Mouse (Mus musculus) yolk sac, embryonic 10.5 days (tissue): ENCODE data around the gene Tmem255b.

Source experiments
- DNase-seq: peaks from one replicate; pipeline ENCODE4 v3.0.0-alpha.2; 2017; ENCODE audit warnings: low spot score

Tmem255b gene

DNA sequence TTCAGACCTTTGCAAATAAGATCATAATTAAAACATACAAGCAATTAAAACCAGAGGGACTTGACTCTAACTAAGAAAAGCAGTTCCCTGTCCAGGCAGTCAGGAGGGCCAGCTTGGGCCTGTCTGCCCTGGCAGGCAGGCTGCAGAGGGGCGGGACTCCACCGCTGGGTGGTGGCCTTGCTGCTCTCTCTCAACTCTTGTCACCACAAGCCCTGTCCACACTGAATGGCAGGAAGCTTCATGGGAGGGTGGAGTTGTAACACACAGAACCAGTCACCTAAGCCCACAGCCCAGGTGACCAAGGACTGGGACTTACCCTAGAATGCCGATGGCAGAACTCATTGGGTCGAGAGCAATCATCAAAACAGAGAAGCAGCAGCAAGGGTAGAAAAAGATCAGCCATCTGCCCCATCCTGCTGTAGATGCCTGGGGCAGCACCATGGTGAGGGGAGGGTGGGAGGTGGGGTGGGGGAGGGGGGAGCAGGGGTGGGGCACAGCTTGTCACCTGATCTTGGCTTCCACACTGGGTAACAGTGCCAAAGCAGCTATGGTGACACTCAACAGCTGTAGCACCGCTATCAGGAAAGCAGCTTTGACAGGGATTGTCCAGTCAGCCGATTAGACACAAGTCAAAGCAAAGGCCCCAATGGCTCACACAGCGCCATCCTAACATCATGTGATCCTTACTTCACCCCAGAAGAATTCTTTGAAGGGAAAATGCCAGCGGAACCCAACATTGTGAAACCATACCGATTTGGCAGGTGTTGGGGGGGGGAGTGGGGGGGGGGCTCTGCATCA is 57.4 kb downstream of the Tmem255b start:
- DNase-seq = no peak

DNA sequence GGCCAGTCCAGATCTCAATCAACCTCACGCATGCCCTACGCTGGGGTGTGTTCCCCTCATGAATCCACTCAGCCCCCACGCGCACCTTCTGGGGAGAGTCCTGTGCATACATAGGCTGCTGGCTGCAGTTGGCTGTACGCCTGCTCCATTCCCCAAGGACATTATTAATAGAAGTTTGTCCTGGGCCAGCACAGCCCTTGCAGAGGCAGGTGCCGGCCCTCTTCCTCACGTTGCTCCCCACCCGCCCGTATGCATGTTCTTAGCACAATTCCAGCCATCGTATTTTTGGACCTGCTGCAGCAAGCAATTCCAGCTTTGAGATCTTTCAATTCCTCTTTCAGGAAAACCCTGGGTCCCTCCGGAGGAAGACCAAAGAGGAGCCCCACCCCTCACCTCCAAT is 58.0 kb downstream of the Tmem255b start:
- DNase-seq = no peak

DNA sequence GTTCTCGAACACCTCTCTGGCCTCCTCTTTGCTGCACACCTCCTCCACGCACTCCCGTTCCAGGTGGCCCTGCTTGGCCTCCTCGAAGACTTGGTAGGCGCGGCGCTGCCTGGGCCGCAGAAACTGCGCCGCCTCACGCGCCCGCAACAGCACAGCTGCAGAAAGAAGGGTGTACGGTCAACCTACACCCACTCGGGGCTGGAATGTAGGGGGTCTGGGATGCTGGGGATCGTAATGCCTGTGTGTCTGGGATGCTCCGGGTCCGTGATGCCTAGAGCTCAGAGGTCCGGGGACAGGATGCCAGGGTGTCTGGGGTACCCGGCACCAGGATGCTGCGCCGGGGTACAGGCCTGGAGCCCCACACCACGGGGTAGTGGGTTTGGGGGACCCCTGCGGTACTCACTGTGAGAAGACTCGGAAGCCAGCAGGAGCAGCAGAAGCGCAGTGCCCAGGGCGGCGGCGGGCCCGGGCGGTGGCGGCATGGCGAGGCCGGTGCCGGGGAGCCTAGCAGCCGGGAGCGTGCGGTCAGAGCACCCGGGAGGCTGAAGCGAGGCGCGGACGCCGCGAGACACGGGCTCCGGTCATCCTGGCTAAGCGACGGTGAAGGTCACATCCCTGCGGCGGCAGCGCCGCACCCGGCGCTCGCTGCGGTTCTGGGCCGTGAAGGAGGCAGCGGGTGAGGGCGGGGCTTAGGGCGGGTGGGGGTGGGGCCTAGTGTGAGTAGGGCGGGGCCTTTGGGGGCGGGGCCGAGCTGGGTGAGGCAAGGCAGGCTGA is 59.1 kb downstream of the Tmem255b start, which contains the start of gene Gas6:
TSS of gene Gas6 (minus strand) at position 633 of the 774 bp plus-strand sequence.
- peak; percentile 64 for DNase-seq

DNA sequence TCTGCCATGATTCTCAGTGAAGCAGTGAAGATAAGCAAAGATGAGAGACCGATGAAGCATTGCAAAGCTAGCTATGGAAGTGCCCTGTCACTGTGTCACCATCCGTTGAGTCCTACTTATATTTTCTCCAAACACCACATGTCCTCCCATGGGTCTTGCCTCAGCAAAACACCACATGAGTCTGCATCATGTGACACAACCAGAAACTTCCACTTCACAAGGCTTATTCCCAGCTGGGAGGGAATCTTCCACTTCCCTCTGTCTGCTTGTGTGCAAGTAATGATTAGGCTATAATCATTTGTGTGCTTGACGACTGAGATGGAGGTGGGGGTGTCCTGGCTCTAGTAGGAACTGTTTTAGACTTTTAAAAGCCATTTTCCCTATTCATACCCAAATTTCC is 66.2 kb downstream of the Tmem255b start:
- DNase-seq = no peak

DNA sequence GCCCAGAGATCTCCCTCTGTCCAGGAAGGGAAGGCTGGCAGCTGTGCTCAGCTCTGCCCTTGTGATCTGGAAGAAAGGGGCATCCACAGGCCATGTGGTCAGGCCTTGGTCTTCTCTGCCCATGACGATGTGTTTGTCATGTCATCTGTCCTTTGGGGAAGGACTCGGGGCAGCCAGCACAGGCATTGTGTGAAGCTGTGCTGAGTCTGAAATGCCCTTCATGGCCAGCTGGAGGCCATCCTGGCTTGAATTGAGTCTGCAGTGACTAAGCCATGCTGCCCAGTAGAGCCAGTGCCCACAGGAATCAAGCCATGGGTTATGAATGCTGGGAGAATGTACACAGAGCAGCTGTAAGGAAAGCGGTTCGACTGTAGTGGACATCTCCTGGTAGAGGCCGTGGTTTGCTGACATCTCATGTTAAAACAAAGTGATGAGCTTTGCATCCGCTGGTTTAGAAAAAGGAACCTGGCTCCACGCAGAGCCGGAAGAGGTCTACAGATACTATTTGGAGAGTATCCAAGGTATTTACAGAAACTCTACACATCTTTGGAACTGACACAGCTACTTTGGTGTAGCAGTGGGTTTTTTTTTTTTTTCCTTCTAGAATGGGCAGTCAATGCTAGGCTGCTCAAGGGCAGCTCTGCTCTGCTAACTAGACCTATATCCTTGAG is 69.1 kb downstream of the Tmem255b start:
- no peak for DNase-seq

DNA sequence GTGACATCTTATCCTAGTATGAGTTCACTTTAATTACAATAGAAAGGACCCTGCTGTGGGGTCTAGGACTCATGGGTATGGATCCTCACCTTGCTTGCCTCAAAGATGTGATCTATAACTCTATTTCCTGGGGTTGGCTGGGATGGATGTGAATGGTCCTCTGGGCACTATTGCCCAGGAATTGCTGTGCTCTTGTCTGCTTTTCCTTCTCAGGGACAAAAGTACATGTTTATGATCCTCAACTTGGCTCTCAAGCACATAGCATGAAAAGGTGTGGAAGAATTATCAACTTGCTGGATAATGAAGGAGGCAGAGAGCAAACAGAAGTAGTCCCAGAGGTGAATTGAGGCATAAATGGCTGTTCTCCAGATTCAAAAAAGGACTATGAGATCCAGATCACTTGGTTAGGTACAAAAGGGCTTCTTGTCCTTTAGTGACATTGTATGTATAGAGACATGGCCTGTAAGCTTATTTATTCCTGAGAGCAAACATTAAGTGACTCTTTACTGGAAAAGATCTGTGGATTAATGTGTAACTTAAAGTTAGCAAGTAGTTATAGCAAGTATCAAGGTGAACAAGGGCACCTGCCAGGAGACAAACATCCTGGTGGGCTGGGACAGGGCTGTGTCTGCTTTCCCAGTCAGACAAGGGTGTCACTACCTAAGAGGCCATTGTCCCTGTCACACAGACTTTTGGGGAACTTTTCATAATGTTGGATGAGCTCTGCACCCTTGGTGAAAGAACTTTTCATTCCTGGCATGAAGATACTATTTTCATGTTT is 70.1 kb downstream of the Tmem255b start:
- no peak for DNase-seq

DNA sequence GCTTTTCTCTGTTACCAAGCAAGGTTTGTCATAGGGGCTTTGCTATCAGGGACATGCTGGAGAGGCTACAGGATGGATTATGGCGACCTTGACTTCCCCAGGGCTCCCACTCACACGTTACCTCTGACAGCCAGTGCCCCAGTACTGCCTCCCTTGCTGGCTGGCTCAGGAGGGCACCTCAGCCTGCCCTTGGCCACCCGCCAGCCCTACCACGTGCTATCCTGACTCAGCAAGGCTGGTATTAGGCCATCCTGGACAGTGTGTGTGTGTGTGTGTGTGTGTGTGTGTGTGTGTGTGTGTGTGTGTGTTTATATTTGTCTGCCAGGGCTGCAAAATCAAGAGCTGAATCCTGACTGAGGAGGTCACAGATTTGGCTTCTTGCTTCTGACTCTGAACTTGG is 71.9 kb downstream of the Tmem255b start:
- no peak for DNase-seq

DNA sequence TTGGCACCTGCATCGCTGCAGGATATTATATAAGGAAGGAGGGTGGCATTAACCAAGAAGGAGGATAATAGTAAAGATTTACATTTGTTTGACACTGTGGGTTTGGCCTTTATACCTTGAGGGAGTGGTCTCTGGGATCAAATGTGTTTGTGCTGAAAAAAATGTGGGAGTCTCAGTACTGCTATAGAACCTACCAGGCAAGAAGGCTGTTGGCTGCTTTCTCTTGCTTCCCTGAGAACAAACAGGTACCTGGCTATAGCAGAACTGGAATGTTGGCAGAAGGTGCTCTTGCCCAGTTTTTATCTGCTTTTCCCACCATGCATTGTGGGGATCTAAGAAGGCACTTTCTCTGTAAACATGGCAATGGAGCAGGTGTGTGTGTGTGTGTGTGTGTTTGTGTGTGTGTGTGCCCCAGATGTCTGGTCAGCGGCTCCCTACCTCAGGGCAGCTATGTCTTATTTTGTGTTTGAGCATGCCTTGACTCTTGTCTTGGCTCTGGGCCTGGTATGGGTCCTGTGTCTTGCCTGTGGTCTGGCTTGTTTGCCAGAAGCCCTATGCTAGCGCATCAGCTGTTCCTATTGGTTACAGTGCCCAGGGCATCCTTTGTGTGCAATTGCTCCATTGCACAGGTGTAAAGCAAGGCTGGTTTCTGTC is 72.4 kb downstream of the Tmem255b start:
- no peak for DNase-seq

DNA sequence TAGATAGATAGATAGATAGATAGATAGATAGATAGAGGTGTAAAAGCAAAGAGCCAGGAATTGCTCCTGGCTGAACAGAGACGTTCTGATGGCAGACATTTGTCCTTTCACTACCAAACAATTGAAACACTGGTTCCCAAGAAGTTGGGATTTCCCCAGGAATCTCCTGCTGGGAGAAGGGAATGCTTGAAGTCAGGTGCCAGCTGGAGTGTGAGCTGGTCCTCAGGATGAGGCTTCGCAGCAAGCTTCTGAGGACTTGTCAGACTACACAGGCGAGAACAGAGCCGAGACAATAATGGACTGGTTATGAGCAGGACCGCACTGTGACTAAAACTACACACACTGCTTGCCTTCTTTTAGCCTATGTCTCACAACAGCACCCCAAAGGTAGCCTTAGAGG is 77.0 kb downstream of the Tmem255b start:
- no peak for DNase-seq

DNA sequence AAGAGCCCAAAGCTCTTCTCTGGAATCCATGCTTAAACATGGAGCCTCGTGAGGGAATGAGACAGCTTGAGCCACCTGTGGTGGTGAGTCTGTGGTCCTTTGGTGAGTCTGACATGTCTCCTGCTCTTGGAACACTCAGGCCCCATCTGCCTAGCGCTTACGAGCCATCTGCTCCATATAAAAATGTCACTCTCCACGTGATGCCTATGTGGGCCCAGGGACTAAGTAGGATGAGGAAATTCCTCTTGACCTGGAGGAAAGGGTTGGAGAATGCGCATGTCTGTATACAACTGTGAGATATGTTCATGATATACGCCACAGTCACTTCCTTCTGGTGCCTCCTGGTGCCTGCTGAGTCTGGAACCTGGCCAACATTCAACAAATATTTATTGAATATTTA is 77.7 kb downstream of the Tmem255b start:
- no peak for DNase-seq

DNA sequence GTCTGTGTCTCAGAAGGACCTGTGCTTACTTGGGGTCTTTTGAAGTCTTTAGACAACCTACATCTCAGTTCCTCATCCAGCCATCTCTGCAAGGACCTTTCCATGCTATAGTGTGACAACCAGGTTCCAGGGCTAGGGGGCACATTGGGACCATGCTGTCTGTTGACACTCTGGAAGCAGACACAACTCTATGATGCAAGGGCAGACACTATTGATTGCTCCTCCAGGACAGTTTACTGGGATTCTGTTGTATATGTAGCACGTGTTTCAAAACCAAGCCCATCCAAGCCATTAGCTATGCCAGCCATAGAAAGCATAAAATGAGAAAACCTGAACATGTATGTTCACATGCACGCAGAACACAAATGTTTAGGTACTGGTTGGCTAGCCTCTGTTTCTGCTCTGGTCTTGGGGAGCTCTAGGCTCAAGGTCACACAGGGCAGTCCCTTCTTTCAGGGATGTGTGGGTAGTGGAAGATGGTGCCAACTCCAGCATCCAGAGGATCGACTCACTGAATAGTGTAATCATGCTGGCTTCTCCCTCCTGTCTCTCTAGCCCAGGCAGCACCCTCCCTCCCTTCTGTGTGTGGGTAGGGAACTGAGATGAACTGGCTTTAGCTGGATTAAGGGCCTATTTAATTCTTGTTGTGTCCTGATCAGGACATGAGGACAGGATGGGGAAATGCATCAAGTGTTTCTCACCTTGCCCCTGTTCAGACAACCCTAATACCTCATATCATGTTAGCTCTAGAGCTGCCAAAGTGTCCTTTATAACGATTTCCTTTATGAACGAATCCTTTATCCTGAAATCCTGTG is 78.8 kb downstream of the Tmem255b start:
- no peak for DNase-seq

DNA sequence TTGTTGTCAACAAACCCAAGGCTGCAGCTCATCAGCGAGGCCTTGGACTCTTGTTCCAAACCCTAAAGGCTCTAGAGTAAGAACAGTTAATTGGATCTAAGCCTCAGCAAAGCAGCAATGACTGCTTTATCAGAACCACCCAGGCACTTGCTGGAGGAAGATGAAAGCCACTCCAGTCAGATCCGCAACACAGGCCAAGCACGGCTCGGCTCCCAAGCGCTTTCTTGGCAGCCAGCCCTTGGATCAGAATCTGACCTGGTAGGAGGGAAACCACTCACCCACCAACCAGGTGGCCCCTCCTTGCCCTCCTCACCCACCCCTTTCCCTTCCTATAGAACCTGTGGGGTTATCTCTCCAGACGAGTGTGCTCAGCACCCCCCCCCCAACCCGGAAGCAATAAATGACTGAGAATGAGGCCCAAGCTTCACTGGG is 81.0 kb downstream of the Tmem255b start:
- no peak for DNase-seq

DNA sequence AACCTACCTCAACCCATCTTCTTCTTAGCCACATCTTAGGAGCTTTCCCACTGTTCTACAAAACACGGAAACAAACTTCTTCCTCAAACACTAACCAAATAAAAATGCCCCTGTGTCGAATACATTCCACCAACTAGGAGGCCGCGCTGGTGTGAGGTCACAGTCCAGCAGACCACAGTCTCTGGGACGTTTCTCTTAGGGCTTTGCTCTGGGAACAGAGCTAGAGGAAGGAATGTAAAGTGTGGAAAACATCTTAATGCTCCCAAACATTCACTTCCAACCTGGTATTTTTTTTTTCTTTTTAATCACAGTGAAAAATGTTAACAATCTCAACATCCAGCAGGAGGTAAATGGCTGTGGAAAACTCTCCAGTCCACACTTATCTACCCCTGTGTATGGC is 81.7 kb downstream of the Tmem255b start:
- DNase-seq = no peak

DNA sequence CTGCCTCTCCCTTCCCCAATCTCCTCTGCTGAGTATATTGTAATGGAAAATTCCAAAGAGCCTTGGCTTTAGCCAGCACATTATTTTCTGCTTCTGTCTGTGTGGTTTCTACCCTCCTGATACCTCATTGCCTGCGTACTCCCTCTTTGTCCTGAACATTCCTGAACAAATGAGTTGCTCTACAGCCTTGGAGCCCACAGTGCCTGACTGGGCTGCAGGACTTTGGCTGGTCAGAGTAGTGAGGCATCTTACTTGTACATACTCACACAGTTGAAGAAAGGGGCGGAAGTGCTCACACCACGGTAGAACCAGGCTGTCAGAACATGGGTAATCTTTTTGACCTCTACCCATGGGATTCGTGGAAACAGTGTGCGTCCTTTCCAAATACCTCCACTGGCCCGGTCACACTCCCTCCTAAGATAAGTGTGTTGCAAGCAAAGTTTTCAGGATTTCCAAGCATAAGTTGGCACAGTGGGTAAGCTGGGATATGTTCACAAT is 82.3 kb downstream of the Tmem255b start:
- no peak for DNase-seq
